Mouse (Mus musculus) MEL (cell line): ENCODE results near the gene Zfp330. TPM values are rescaled to one million over a fixed set of nuclear protein-coding genes. Genes with fewer than 3 reads are reported as not detected.

Source experiments
- BHLHE40 ChIP-seq: IDR thresholded peaks from 2 replicates; pipeline ENCODE4 v1.6.1; 2012; ENCODE audit warnings: low read depth, mild to moderate bottlenecking, inconsistent platforms, low read length, improper control_type of control experiment, borderline replicate concordance
- EP300 ChIP-seq, 2 experiments: IDR thresholded peaks; 2 replicates each; pipeline ENCODE4 v1.6.1; 2011; ENCODE audit warnings: improper control_type of control experiment in 2 of 2, low read length in 2 of 2, low read depth in 1 of 2, mild to moderate bottlenecking in 1 of 2
- GATA1 ChIP-seq: IDR thresholded peaks from 2 replicates; pipeline ENCODE4 v1.6.1; 2011; ENCODE audit warnings: low read depth, low read length, improper control_type of control experiment
- MXI1 ChIP-seq: IDR thresholded peaks from 2 replicates; pipeline ENCODE4 v1.6.1; 2011; ENCODE audit warnings: mild to moderate bottlenecking, low read depth, low read length, improper control_type of control experiment
- polyA plus RNA-seq, 2 experiments: library from polyadenylated mRNA; stranded (reverse) in 1 of 2; unstranded in 1 of 2; fragments of >175 nt in 1 of 2; fragments of >200 nt in 1 of 2; gene quantifications; 2 replicates each; pipeline versions ENCODE4 v1.2.1 to v1.2.4; 2012; ENCODE audit warnings: low replicate concordance in 2 of 2, low read depth in 1 of 2; ENCODE audit not compliant: insufficient read length in 2 of 2, insufficient read depth in 1 of 2, missing spikeins in 1 of 2
- total RNA-seq: library from RNA; depleted of rRNA; stranded (reverse); fragments of 300-350 nt; gene quantifications from 2 replicates; pipeline ENCODE4 v1.2.3, GENCODE M21; 2012; rRNA removed

Zfp330 gene
- total and polyA plus RNA-seq, 3 experiments: 94.6 to 95.6 TPM; not detected in 1

GRCm38 (mm10) chr8:82743905-82744904, 29.8 kb downstream of the Zfp330 start (continued):
- no peak for TF ChIP-seq MXI1
- TF ChIP-seq BHLHE40: no peak
- no peak for TF ChIP-seq GATA1
- TF ChIP-seq EP300 (IDR thresholded peaks at IDR 0.05; ENCODE audit: low read depth in 1 of 2, low read length in 2 of 2): no peak

Other genes with a start within 250 kb of the Zfp330 start
- gene Rnf150, start 89.2 kb upstream of the Zfp330 start, total RNA-seq: not detected in 2 replicates
- not detected for gene Rnf150, start 89.2 kb upstream of the Zfp330 start, polyA plus RNA-seq